Mouse (Mus musculus): ENCODE data around the gene Aagab. TPM values are rescaled to one million over a fixed set of nuclear protein-coding genes. Genes with fewer than 3 reads are reported as not detected.

Gene Aagab
- total RNA-seq, 2 experiments from 2014 or later = 13.3 to 25.6 TPM

GRCm38 (mm10) chr9:63603849-63604248 is 1.4 kb downstream of the Aagab start:
- no peak for ATAC-seq (ENCODE audit: poor library complexity, severe bottlenecking)

GRCm38 (mm10) chr9:63606594-63606993 is 4.1 kb downstream of the Aagab start:
- no peak for ATAC-seq (ENCODE audit: poor library complexity, severe bottlenecking)

- no peak for ATAC-seq (ENCODE audit: poor library complexity, severe bottlenecking)
Measured at GRCm38 (mm10) chr9:63608006-63608405, 5.5 kb downstream of the Aagab start.

- no peak for ATAC-seq (ENCODE audit: poor library complexity, severe bottlenecking)
Measured at GRCm38 (mm10) chr9:63609246-63609645, 6.8 kb downstream of the Aagab start.

- no peak for ATAC-seq (ENCODE audit: poor library complexity, severe bottlenecking)
Measured at GRCm38 (mm10) chr9:63609776-63610175, 7.3 kb downstream of the Aagab start.

- no peak for ATAC-seq (ENCODE audit: poor library complexity, severe bottlenecking)
Measured at GRCm38 (mm10) chr9:63610231-63610630, 7.8 kb downstream of the Aagab start.

- ATAC-seq (ENCODE audit: poor library complexity, severe bottlenecking) = 0 out of 2 replicates have a peak, but pooled peaks have one; percentile 22
Measured at GRCm38 (mm10) chr9:63610841-63611366, 8.4 kb downstream of the Aagab start.

GRCm38 (mm10) chr9:63611967-63612366 is 9.5 kb downstream of the Aagab start:
- ATAC-seq (ENCODE audit: poor library complexity, severe bottlenecking) = peak; percentile 79

GRCm38 (mm10) chr9:63612565-63613515 is 10.4 kb downstream of the Aagab start:
- ATAC-seq (ENCODE audit: poor library complexity, severe bottlenecking) = no peak

GRCm38 (mm10) chr9:63613569-63613968 is 11.1 kb downstream of the Aagab start:
- ATAC-seq (ENCODE audit: poor library complexity, severe bottlenecking) = 0 out of 2 replicates have a peak, but pooled peaks have one; percentile 23

GRCm38 (mm10) chr9:63614018-63614985 is 11.8 kb downstream of the Aagab start:
- peak; percentile 36; the same call in 1 of the 2 replicates for ATAC-seq (ENCODE audit: poor library complexity, severe bottlenecking)

- no peak for ATAC-seq (ENCODE audit: poor library complexity, severe bottlenecking)
Measured at GRCm38 (mm10) chr9:63617967-63618366, 15.5 kb downstream of the Aagab start.

- ATAC-seq (ENCODE audit: poor library complexity, severe bottlenecking) = no peak
Measured at GRCm38 (mm10) chr9:63623895-63624569, 21.6 kb downstream of the Aagab start.

GRCm38 (mm10) chr9:63625090-63625756 is 22.8 kb downstream of the Aagab start:
- no peak for ATAC-seq (ENCODE audit: poor library complexity, severe bottlenecking)

- no peak for ATAC-seq (ENCODE audit: poor library complexity, severe bottlenecking)
Measured at GRCm38 (mm10) chr9:63632045-63632444, 29.6 kb downstream of the Aagab start.

- ATAC-seq (ENCODE audit: poor library complexity, severe bottlenecking) = no peak
Measured at GRCm38 (mm10) chr9:63632924-63633323, 30.5 kb downstream of the Aagab start.

- no peak for ATAC-seq (ENCODE audit: poor library complexity, severe bottlenecking)
Measured at GRCm38 (mm10) chr9:63633334-63633733, 30.9 kb downstream of the Aagab start.

GRCm38 (mm10) chr9:63636113-63636512 is 33.7 kb downstream of the Aagab start:
- no peak for ATAC-seq (ENCODE audit: poor library complexity, severe bottlenecking)

GRCm38 (mm10) chr9:63641983-63642646 is 39.7 kb downstream of the Aagab start:
- ATAC-seq (ENCODE audit: poor library complexity, severe bottlenecking) = peak; percentile 71
